Mouse (Mus musculus) left cerebral cortex, postnatal 36 days (tissue): ENCODE data around the gene Gm5726. TPM values are rescaled to one million over a fixed set of nuclear protein-coding genes. Genes with fewer than 3 reads are reported as not detected.
"Not testable (repeated sequence)": the region's sequence is repeated elsewhere in the genome, so short reads cannot be mapped to it uniquely, and the experiment has no call there.

ENCODE experiments used
- DNase-seq, 2 experiments: peaks; one replicate each; pipeline ENCODE4 v3.0.0; 2021 to 2022; ENCODE audit warnings: low spot score in 2 of 2, mixed read lengths in 1 of 2
- intact Hi-C: fragments of 180-260 bp; cut with DNase I; formaldehyde crosslinking; loops from one replicate; pipeline ENCODE4 v1.15.1; 2025
- total RNA-seq, 2 experiments: library from RNA; stranded (reverse); gene quantifications; 2 replicates each; pipeline ENCODE4 v1.2.3; 2021

Gene Gm5726
- not detected for total RNA-seq

DNA sequence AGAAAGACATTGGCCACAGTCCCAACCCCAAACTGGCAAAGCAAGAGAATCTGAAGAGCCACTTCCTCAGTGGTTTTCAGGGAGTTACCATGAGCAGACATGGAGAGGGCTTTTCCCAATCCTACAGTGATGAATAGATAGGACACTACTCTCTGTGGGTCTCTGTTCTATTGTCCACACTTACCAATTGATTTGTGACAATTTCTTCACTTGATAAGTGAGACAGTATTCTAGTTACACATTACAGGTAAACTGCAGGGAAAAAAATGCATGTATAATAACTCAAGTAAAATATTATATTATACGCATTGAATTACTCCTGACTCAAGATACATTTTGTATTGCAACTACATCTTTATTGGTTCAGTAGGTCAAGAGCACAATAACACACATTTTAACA, at the start of gene Gm5726:
Gm5726 (minus strand) TSS at position 101 of the 400 bp plus-strand sequence.
- intact Hi-C loops, result not testable (repeated sequence)

DNA sequence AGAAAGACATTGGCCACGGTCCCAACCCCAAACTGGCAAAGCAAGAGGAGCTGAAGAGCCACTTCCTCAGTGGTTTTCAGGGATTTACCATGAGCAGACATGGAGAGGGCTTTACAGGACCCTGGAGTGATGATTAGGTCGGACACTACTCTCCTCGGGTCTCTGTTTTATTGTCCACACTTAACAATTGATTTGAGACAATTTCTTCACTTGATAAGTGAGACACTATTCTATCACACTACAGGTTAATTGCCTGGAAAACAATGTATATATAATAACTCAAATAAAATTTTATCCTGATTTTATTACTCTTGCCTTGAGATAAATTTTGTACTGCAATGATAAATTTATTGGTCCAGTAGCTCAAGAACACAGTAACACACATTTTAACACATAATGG, 30.6 kb upstream of the Gm5726 start, which contains the start of gene Gm4141:
Gm4141 (minus strand) TSS at position 101 of the 400 bp plus-strand sequence.
- intact Hi-C loops, DNase-seq: not testable (repeated sequence)

More for the DNA sequence above, at the start of gene Gm5726:
- not testable (repeated sequence) for DNase-seq

GRCm38 (mm10) chr7:20533537-20533936, 12.0 kb downstream of the Gm5726 start, which contains the start of gene Vmn1r104:
Gene Vmn1r104, plus strand, starts transcription at chr7:20533837.
- intact Hi-C loops, DNase-seq: not testable (repeated sequence)

GRCm38 (mm10) chr7:20510434-20510833, 35.1 kb downstream of the Gm5726 start, which contains the start of gene Vmn1r103:
Gene Vmn1r103, minus strand, starts transcription at chr7:20510534.
- DNase-seq, intact Hi-C loops: not testable (repeated sequence)

Other genes starting within 250 kb of the Gm5726 start
- gene Gm4133, start 211.7 kb downstream of the Gm5726 start, total RNA-seq, result not detected
- not detected for gene Gm5728, start 170.3 kb downstream of the Gm5726 start, total RNA-seq
- not detected for gene Vmn1r100, start 127.8 kb downstream of the Gm5726 start, total RNA-seq
- not detected for gene Vmn1r101, start 103.2 kb downstream of the Gm5726 start, total RNA-seq
- gene Gm10670, start 70.8 kb downstream of the Gm5726 start, total RNA-seq, result not detected
- gene Vmn1r103, start 35.2 kb downstream of the Gm5726 start, total RNA-seq, result not detected
- not detected for gene Vmn1r104, start 11.9 kb downstream of the Gm5726 start, total RNA-seq
- gene Gm4141, start 30.5 kb upstream of the Gm5726 start, total RNA-seq, result not detected
- not detected for gene Gm4513, start 53.3 kb upstream of the Gm5726 start, total RNA-seq
- gene Vmn1r107, start 123.2 kb upstream of the Gm5726 start, total RNA-seq, result not detected
- gene Vmn1r111, start 157.5 kb upstream of the Gm5726 start, total RNA-seq, result not detected
- gene Gm10668, start 184.9 kb upstream of the Gm5726 start, total RNA-seq, result not detected
- gene Vmn1r112, start 225.4 kb upstream of the Gm5726 start, total RNA-seq, result not detected
- gene Vmn1r113, start 241.5 kb upstream of the Gm5726 start, total RNA-seq, result not detected